ENCODE assay signal across 1 mouse cellular context in the genomic region with DNA sequence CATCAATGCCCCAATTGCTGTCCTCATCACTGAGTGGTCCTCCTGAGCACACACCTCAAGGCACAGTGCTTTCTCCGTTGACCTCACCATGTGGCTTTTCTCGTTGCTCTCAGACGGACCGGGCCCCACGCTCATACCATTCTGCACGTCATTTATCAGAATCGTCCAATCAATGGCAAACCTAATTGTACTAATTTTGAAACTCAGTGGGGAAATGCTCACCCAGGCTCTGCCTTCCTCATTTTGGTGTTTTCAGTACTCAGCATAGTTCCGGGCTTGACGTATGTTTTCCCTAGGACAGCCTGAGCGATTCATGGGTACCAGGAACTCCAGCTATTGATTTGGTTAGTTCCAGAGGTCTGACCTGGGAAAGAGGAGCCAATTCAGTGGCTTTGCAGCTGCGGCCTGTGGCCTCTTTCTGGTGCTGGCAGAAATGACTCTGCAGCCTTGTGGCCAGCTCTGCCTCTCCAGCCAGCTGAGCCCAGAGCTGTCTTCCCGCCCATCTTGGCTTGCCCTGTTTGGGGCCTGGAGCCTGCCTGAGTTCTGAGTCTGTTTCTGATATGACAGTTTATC.
TF ChIP-seq lines count a peak whose summit lies in the region.

No protein-coding gene starts in this region.

TF ChIP-seq in CH12.LX, 34 proteins besides CTCF, POLR2A, EP300 and RAD21 (continued from another document):
- peak; percentile 87; the same call in 1 of the 2 replicates for TF ChIP-seq IRF4 (IDR thresholded peaks at IDR 0.05; ENCODE audit: low read depth, low read length)
- TF ChIP-seq SMC3 (IDR thresholded peaks at IDR 0.05; ENCODE audit: low read depth, low read length) = no peak
- TF ChIP-seq ZC3H11A (IDR thresholded peaks at IDR 0.05; ENCODE audit: low read depth, low read length) = no peak
- no peak; the same call in 1 of the 2 replicates for TF ChIP-seq HCFC1 (IDR thresholded peaks at IDR 0.05; ENCODE audit: low read depth, low read length)
- no peak for TF ChIP-seq ZKSCAN1 (IDR thresholded peaks at IDR 0.05; ENCODE audit: borderline replicate concordance, low read depth, low read length)
- peak; percentile 60; the same call in 1 of the 2 replicates for TF ChIP-seq BHLHE40 (IDR thresholded peaks at IDR 0.05; ENCODE audit: low read depth, low read length)
- TF ChIP-seq TBP (conservative IDR thresholded peaks at IDR 0.05; ENCODE audit: low read depth, low read length) = peak; percentile 63
- peak; percentile 33; the same call in 1 of the 2 replicates for TF ChIP-seq UBTF (IDR thresholded peaks at IDR 0.05; ENCODE audit: low read depth, low read length)
- peak; percentile 83; the same call in 1 of the 2 replicates for TF ChIP-seq MXI1 (IDR thresholded peaks at IDR 0.05; ENCODE audit: low read depth, low read length)
- TF ChIP-seq MAFK (IDR thresholded peaks at IDR 0.05; ENCODE audit: insufficient replicate concordance, low read length) = 0 out of 2 replicates have a peak, but pooled peaks have one; percentile 32
- TF ChIP-seq GABPA (IDR thresholded peaks at IDR 0.05; ENCODE audit: insufficient replicate concordance, low read depth, low read length) = no peak
